Mouse (Mus musculus): ENCODE measurements around the gene Tmc6.
A peak's percentile ranks its signal among the peaks of the same experiment; 100 is the strongest.

Gene Tmc6

DNA sequence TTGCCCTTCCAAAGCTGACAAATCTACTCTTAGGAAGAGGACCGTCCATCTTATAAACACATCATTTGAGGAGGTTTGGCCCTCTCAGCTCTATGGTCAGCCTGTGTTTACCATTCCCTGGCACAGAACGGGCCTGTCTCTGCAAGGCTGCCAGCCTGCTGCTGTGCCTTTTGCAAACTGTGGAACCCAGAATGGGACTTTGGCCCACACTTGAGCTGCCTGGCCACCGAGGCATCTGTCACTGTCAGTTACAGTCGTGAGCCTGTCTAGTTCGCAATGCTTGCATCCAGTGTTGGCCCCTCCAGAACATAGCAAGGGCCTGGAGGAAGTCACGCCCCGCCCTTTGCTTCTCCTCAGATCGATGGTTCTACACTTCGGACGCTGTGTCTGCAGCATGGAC, 22.7 kb downstream of the Tmc6 start:
- DNase-seq (ENCODE audit: low spot score in 2 of 2) = no peak

DNA sequence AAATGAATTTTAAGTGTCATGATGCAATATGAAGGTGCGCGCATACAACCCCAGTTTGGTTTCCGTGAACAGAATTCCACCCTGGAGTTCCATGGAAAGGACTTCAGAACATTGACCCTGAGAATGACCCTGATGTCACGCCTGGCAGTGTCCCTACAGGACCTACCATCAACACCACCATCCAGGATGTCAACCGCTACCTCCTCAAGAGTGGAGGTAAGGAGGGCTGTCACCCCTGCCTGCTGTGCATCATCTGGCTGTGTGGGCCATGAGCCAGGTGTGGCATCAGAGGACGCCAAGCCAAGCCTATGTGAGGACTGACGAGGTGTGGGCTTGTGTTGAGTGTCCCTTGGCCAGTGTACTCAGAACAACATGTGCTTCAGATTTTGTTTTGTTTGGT, 26.1 kb downstream of the Tmc6 start:
- no peak for DNase-seq (ENCODE audit: low spot score in 2 of 2)

DNA sequence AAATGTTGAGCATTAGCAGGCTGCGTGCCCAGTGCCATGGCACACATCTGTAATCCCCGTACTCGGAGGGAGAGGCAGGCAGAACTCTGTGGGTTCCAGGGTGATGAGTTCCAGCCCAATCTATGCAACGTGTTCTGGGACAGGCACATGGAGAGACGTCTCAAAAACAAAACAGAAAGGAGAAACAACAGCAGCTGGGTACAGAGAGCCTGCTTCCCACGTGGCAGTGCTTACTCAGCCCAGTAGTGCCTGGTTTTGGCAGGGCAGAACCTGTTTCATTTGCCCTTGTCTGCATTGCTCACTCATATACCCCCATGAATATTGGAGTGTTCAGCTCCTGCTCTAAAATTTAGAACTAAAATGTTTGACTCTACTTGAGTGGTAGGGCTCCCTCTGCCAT, 30.5 kb downstream of the Tmc6 start:
- no peak for DNase-seq (ENCODE audit: low spot score in 2 of 2)

GRCm38 (mm10) chr11:117749414-117749813, 32.6 kb downstream of the Tmc6 start:
- DNase-seq (ENCODE audit: low spot score in 2 of 2) = no peak

GRCm38 (mm10) chr11:117748628-117749027, 33.4 kb downstream of the Tmc6 start:
- DNase-seq (ENCODE audit: low spot score in 2 of 2) = no peak

DNA sequence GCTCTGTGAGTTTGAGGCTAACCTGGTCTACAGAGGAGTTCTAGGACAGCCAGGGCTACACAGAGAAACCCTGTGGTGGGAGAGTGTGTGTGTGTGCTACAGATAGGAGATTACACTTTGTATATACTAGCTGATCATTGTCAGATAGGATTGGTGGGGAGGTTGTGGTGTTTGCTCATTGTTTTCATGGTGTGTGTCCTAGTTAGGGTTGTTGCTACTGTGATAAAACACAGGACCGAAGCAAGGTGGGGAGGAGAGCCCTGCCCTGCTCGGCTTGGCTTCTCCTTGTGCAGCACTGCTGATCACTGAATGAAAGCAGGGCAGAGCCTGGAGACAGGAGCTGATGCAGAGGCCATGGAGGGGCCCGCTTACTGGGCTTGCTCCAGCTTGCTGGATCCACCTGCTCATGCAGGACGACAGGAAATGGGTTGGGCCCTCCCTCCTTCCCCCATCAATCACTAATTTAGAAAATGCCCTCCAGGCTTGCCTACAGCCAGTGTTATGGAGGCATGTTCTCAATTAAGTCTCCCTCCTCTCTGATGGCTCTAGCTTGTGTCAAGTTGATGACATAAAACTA, 38.5 kb downstream of the Tmc6 start:
- DNase-seq (ENCODE audit: low spot score in 2 of 2) = peak in 1 of 2 experiments; percentile 35

DNA sequence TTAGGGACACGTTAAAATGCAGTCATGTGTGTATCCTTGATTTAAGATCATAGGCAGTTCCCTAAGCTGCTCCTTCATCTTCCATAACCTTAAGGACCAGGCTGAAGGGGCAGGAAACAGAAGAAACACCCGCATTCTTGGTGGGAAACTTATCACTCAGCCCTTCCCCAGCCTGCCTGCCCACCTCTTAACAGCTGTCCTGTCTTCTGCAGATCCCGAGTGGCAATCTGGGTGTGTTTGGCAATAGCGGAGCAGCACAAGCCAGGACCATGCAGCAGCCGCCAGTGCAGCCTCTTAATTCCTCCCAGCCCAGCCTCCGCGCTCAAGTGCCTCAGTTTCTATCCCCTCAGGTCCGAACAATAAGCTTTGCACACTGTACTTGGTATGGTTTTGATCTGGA, 39.3 kb downstream of the Tmc6 start:
- DNase-seq (ENCODE audit: low spot score in 2 of 2) = no peak

DNA sequence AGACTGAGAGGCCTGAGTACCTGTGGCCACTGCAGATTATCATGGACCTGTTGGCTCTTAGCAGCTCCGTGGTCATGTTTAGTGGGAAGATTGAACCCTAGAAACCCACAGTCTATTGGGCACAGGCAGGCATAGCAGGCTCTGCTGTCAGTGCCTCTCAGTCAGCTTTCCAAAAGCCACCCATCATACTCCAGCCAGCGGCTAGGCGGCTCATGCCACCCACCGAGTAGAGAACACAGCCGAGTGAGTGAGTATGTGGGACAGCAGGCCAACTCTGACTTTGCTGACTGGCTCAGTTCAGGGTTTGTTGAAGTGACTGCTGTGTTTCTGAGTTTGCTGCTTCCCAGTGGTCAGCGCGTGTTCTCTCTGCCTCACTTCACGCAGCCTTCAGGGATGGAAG, 39.8 kb downstream of the Tmc6 start:
- DNase-seq (ENCODE audit: low spot score in 2 of 2) = no peak

GRCm38 (mm10) chr11:117741128-117741527, 40.9 kb downstream of the Tmc6 start:
- no peak for DNase-seq (ENCODE audit: low spot score in 2 of 2)

GRCm38 (mm10) chr11:117738123-117738522, 43.9 kb downstream of the Tmc6 start:
- no peak for DNase-seq (ENCODE audit: low spot score in 2 of 2)

DNA sequence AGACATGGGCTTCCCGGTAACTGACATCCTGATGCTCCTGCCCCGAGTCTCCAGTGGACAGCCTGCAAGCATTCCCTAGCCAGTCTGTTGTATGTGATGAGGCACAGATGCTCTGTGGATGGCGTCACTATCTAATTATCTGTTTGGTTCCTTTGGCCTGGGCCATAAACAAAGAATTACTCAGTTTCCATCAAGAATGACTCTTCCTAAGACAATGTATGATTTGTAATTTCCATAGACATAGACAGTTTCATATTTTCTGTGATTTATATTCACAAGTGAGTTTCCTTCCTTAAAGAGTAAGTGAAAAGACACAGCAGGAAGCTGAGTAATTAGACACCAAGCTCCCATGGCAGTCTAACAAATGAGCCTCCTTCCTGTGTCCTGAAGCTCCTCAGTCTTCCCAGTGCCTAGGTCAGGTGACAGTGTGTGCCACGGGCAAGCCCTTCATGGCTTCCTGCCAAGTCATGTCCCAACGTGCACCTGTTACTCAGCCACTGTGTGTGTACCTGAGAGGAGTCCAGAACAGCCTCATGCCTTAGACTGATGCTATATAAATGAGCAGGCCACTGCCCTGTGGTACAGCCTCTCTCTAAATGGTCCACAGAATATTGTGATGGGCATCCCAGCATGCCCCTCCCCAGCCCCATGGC, 45.8 kb downstream of the Tmc6 start:
- peak; percentile 45 to 50 for DNase-seq (ENCODE audit: low spot score in 2 of 2)

GRCm38 (mm10) chr11:117731470-117731869, 50.5 kb downstream of the Tmc6 start:
- DNase-seq (ENCODE audit: low spot score in 2 of 2) = no peak

DNA sequence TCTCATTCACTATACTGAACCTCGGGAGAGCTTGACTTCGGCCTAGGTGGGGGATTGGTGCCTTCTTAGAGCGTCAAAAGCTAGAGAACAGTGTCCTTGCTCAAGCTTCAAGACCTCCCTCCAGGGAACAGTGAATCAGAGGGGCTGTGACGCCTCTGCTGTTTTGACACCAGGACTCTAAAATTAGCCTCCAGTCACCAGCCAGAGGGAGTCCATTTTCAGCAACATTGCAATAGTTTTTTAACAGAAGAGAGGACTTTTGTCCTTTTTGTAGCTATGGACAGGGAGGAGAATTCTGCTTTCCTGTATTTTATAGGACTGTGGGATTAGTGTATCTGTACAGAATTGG, 51.5 kb downstream of the Tmc6 start:
- no peak for DNase-seq (ENCODE audit: low spot score in 2 of 2)

DNA sequence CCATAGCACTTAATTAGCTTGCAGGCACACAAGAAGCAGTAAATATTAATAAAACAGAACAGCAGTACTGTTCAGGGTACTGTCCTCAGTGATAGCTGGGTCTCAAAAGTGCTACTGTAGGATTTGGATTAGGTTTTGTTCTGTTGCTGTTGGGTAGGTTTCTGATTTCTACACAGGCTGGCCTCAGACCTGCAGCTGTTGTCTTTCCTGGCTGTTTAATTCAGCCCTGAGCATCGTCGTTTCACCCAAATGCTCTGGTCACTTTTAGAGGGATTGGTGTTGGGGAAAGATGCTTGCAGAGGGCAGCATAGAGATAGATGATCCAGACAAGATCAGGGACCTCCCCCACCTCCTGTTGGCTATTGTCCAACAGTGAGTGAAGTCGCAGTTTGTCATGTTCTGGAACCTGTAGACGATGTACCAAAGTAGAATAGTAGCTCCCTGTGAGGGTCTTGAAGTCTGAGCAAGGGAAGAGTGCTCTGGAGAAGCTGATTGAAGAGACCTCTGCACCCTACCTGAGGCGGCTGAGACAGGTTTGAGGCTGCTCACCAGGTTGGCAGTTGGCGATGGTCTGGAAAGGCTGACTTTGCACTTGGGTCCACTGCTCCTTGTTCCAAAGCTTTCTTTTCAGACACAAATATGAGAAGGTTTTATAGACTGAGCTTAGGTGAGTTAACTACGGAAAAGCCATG, 52.1 kb downstream of the Tmc6 start:
- no peak for DNase-seq (ENCODE audit: low spot score in 2 of 2)

DNA sequence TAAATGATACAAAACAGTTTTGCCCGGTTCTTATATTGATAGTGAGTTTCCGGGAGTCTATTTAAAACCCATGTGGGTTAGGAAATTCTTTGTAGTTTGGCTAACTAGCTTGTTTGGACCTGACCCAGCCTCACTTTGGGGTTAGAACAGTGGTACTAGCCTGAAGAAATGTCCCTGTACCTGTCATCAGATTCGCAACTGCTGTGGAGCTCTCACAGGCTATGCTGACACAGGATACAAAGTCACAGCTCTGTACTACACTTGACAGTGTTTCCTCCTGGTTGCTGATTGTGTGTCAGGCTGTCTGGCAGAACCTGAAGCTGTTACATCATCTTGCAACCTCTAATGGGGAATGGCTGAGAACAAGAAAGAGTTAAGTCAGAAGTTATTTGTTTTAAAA, 52.7 kb downstream of the Tmc6 start:
- no peak for DNase-seq (ENCODE audit: low spot score in 2 of 2)

- no peak for DNase-seq (ENCODE audit: low spot score in 2 of 2)
Measured at GRCm38 (mm10) chr11:117728841-117729240, 53.2 kb downstream of the Tmc6 start.

DNA sequence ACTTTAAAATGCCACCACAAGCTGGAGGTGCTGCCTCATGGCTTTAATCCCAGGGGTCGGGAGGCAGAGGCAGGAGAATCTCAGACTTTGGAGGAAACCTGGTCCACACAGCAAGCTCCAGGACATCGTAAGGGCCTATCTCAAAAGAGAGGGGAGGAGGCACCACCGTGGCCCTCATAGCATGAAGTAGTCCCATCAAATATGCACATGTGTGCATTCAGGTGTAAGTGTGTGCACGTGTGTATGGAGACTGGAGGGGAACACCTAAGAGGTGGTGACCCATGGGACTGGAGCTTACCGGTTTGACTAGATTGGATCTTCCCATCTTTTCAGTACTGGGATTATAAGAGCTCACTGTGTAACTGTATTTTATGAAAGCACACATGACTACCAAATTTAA, 53.8 kb downstream of the Tmc6 start:
- no peak for DNase-seq (ENCODE audit: low spot score in 2 of 2)

DNA sequence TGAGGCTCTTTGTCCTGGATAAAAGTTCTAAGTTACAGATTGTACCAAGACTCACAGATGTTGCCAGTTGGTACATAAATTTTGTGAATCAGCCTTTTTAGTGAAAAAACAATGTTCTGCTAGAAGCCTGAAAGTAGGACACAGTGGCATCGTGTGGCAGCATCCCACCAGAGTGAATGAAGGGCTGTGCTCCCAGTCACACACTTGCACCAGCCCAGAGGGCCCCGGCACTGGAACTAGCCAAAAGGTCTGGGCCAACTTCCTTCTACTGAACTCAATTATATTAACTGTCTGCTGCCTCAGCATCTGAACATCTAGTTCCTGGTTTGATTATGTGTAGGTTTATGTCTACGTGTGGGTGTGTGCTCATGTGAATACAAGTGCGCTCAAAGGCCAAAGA, 55.0 kb downstream of the Tmc6 start:
- DNase-seq (ENCODE audit: low spot score in 2 of 2) = no peak

- no peak for DNase-seq (ENCODE audit: low spot score in 2 of 2)
Measured at GRCm38 (mm10) chr11:117724604-117725301, 57.2 kb downstream of the Tmc6 start.

DNA sequence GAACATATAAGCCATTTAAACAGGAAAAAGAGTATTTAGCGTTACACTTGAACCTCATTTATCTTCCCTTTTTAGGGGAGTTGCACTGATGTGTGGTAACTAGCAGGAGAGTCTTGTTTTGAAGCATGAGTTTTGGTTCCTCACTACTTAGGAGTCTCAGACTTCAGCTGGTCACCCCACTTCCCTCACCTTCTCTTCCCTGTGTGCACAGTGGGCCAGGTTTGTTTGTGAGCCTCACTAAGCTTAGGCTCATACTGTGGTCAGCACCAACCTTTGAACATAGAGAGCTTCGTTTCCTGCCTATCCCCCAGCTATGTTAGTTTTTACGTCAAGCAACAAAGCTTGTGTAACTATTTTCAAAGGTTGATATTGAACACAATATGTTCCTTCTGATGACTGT, 63.2 kb downstream of the Tmc6 start:
- no peak for DNase-seq (ENCODE audit: low spot score in 2 of 2)

All from urinary bladder, adult 18-20 months (tissue).